Mouse (Mus musculus) mouse embryonic stem cell (cell line): ENCODE data around the gene Efl1.

Source experiments
- in situ Hi-C, 2 experiments: fragments of 300-500 bp; cut with MboI; formaldehyde crosslinking; loops; 1 replicate in 1 of 2; 3 replicates in 1 of 2; pipeline ENCODE4 v1.14.3; 2019 to 2020; ENCODE audit warnings: low sequenced_read_pairs in 2 of 2, low pct_unique_long_range_greater_than_20kb in 1 of 2, mixed read lengths in 1 of 2; ENCODE audit not compliant: unreplicated experiment in 1 of 2

Efl1 gene

GRCm38 (mm10) chr7:82785335-82785934, 137.0 kb downstream of the Efl1 start:
- in situ Hi-C loops, result no loop called here

DNA sequence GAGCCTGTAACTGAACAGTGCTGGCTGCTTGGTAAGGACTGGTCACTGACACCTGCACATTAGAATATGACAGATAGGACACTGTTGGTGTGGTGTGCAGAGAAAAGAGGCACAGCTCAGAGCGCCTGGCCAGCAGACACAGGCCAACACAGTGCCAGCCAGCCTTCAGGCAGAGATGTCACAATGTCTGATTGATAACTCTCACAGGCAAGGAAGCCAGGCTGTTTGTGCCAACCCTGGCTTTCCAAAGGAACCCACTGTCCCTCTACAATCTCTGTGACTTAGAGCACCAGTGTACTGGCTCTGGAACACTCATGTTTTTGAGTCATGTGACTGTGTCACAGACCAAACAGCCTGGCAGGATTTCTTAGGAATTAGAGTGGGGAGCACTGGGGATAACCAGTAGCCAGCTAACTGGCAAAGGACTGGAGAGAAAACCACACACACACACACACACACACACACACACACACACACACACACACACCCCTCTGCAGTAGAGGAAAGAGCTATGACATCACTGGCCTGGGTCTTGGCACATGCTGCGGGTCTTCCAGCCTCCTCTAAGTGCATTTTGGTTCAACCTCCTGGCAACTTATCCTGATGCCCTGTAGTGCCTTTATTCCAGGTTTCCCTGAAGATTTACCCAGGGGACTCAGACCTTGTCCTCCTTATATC, 137.7 kb downstream of the Efl1 start:
- in situ Hi-C loops, result no loop called here

DNA sequence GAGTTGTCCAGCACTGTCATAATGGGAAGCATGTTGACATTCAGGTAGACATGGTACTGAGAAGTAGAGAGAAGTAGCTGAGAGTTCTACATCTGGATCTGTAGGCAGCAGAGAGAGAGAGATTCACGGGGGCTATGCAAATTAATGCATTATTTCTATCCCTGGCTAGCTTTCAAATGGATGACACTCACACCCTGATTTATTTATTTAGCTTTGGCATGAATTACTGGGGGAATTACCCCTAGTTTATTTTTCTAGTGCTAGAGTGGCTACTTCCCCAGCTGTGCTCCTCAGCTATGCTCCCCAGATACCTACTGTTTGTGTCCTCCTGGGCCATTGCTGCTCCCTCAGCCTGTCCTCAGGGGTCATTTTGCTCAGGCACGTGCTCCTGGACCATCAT, 144.2 kb downstream of the Efl1 start:
- in situ Hi-C loops, result no loop called here

DNA sequence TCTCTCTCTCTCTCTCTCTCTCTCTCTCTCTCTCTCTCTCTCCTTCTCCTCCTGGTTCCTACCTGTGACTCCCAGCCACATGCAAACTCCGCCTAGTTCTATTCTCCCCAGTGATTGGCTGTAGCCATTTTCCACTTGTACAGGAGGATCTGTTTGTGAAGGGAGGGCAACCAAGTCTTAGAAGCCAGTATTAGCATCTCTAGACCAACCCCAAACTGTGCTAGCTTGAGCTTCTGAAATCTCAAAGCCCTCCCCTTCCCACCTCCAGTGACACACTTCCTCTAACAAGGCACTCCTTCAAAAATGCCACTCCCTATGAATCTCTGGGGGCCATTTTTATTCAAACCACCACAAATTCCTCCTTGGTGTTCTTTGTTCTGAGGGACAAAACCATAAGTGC, 144.7 kb downstream of the Efl1 start:
- in situ Hi-C loops, result no loop called here

GRCm38 (mm10) chr7:82794542-82794941, 146.1 kb downstream of the Efl1 start:
- in situ Hi-C loops, result no loop called here

DNA sequence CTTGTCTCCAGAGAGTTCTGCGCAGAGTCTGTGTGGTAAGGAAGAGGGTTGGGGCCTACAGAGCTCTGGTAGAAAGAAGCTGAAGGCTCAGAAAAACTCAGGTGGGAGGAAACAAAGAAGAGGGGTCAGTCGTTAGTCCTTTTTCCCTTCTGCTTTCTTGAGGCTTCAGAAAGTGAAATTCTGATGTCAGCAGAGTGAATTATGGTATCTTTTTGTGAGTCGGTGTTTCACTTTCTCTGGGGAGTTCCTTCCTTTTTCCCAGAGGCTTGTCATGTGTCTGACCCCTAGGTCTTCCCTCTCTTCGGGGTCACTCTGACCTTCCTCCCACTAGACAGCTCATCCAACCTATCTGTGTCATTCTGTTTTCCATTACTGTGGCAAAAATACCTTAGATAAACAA, 153.8 kb downstream of the Efl1 start:
- in situ Hi-C loops, result no loop called here

DNA sequence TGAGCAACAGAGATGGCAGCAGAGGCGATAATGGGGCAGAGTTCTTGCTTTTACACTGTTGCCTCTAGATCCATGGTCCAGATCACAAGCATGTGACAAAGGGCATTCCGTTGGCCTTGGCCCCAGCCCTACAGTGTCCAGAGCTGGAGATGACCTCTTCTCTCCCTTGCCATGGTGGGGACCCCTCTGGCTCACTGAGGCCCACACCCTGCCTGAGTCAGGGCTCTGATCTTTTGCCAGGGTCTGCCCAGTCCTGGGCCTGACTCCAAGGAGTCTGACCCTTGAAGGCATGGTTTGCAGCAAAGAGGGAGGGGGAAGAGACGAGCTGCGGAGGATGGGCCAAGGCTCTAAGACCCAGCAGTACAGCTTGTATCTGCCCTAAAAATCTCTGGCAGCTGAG, 159.8 kb downstream of the Efl1 start:
- in situ Hi-C loops, result no loop called here

GRCm38 (mm10) chr7:82809126-82809525, 160.7 kb downstream of the Efl1 start:
- in situ Hi-C loops, result no loop called here

DNA sequence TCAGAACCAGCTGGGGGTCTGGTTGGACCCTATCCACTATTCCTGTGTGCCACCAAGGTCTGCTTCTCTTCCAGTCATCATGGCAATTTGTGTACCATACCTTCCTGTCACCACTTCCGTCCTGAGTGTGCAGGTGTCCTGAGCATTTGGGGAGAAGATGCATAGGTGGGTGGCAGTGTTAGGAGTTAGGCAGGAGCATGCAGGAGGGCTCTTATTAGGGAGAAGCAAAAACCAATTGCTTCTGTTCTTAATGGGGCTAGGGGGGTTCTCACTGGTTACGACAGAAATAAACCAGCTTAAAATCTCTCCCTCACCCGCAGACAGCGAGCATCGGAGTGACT, 162.4 kb downstream of the Efl1 start:
- in situ Hi-C loops, result no loop called here

DNA sequence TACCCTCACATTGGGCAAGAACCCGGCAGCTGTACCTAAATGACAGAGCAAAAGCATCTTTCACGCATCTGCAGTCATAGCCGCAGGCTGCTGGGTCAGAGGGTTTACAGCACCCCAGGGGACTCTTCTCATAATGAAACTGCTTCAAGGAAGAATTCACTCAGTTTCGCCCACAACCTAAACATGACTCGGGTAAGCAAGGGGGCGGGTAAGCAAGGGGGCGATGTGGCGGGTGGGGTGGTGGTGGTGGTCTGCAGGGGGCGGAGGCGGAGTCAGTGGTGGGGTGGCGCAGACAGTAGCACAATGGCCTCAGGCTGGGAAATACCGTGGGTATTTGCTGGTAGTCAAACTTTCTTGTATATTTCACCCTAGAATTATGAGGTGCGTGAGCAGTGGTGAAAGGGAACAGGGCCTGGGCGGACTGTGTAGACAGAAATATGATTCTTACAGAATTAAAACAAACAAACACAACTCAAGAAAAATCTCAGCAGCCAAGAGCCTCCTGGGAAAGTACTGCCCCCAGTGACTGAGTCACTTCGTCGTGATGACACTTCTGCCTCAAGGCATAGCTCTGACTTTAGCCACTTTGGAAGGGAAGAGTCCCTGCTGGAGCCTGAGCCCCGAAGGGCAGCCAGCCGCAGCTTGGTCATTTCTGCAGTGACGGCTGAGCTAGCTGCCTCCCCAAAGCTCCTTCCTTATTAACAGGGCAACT, 162.9 kb downstream of the Efl1 start:
- in situ Hi-C loops, result no loop called here

DNA sequence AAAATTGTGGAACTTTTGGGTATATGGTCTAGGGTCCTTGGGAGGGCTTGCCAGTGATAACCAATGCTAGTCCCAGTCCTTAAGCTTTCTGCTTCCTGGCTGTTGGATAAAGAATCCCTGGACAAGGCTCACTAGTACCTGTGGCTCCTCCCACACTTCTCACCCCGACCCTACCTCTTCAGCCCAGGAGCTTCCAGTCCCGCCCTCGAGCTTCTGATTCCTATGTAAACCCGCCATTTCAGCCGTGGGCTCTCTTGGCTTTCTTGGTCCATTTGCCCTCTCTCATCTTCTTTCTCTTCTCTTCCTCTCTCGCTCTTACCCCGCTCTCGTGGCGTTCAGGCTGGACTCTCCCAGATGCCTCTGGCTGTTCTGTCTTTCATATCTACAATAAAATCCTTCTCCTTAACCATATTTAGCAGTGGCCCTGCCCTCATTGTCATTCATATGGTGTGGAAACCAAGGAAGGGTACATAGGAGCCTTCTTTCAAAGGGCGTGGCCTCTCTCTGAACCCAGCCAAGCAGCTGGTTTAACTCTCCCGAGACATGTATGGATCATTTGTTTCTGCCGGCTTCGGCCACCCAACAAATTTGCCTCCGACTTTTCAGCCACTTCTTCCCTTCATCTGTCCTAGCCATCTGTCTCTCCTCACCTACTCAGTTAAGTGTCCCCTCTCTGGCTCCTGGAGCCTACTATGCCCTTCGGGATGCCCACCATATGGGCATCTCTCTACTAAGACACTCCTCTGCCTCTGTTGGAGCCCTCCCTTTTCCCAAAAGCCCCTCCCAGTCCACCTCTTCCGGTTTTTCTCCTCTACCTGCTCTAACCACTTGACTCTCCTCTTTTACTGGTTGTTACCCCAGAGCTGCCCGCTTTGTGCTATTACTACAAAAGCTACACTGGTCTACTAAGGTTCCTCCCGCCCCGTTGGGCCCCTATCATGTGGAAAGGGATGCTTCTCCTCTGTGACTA, 164.1 kb downstream of the Efl1 start:
- in situ Hi-C loops, result no loop called here

DNA sequence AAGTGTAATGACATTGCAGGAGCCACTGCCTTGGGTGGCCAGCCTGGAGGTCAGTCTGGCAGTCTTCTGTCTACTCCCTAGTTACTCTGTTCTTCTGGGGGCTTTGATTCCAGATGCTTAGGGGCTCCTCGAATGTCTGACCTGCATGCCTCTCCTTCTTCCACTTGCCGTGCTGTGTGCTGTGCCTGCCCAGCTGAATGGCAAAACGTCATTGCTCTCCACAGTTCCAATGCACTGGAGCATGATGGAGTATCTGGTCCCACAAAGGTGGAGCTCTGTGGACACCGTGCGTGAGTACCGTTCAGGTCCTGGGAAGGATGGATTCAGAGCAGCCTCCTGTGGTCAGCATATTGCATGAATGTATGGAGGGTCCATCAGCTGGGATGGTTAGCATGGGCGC, 171.1 kb downstream of the Efl1 start:
- in situ Hi-C loops, result no loop called here

GRCm38 (mm10) chr7:82820661-82821060, 172.2 kb downstream of the Efl1 start:
- in situ Hi-C loops, result no loop called here

DNA sequence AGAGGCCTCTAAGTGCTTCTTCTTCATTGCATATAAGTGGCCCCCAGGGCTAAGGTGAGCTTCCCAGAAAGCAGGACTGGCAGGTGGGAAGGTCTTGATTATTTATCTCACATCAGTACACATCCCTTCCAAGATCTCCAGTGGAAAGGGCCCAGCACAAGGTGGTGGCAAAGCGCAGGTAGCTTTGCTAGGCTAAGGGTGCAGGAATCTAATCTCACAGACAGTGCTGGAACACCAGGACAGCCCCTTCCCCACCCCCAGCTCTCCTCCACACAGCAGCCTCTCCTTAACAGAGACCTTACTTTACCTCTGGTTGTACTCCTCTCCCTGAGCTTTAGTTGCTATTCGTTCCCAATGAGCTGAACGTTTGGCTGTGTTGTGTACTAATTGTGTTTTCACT, 173.1 kb downstream of the Efl1 start:
- in situ Hi-C loops, result no loop called here

GRCm38 (mm10) chr7:82822528-82822927, 174.1 kb downstream of the Efl1 start:
- in situ Hi-C loops, result no loop called here
